Mouse (Mus musculus): ENCODE measurements around the gene Sctr.
A peak's percentile ranks its signal among the peaks of the same experiment; 100 is the strongest.

Sctr gene

GRCm38 (mm10) chr1:120030474-120030873, 23.8 kb downstream of the Sctr start:
- DNase-seq = no peak

- peak; percentile 89 for DNase-seq
These were observed 26.2 kb downstream of the Sctr start for GRCm38 (mm10) chr1:120032804-120033468.

GRCm38 (mm10) chr1:120033469-120033854, 26.8 kb downstream of the Sctr start:
- DNase-seq = no peak

GRCm38 (mm10) chr1:120034793-120035192, 28.1 kb downstream of the Sctr start:
- DNase-seq = no peak

GRCm38 (mm10) chr1:120035456-120036034, 28.9 kb downstream of the Sctr start:
- DNase-seq = no peak

- peak; percentile 54 for DNase-seq
These were observed 30.5 kb downstream of the Sctr start for GRCm38 (mm10) chr1:120037021-120037683.

- DNase-seq = no peak
These were observed 31.9 kb downstream of the Sctr start for GRCm38 (mm10) chr1:120038594-120038993.

GRCm38 (mm10) chr1:120042421-120042820, 35.7 kb downstream of the Sctr start:
- no peak for DNase-seq

GRCm38 (mm10) chr1:120044584-120044983, 37.9 kb downstream of the Sctr start:
- DNase-seq = no peak

- no peak for DNase-seq
These were observed 40.6 kb downstream of the Sctr start for GRCm38 (mm10) chr1:120047325-120047724.

- DNase-seq = no peak
These were observed 44.4 kb downstream of the Sctr start for GRCm38 (mm10) chr1:120051070-120051469.

GRCm38 (mm10) chr1:120054997-120055396, 48.3 kb downstream of the Sctr start:
- DNase-seq = peak; percentile 30

GRCm38 (mm10) chr1:120055475-120055874, 48.8 kb downstream of the Sctr start:
- DNase-seq = peak; percentile 49

- DNase-seq = no peak
These were observed 49.5 kb downstream of the Sctr start for GRCm38 (mm10) chr1:120056236-120056635.

GRCm38 (mm10) chr1:120057044-120057443, 50.4 kb downstream of the Sctr start:
- DNase-seq = peak; percentile 42

GRCm38 (mm10) chr1:120057674-120058430, 51.2 kb downstream of the Sctr start:
- peak; percentile 35 for DNase-seq

GRCm38 (mm10) chr1:120060687-120061086, 54.0 kb downstream of the Sctr start:
- no peak for DNase-seq

GRCm38 (mm10) chr1:120062231-120062630, 55.5 kb downstream of the Sctr start:
- no peak for DNase-seq

GRCm38 (mm10) chr1:120064036-120064682, 57.5 kb downstream of the Sctr start:
- DNase-seq = no peak

- DNase-seq = no peak
These were observed 59.5 kb downstream of the Sctr start for GRCm38 (mm10) chr1:120066159-120066558.

- DNase-seq = no peak
These were observed 59.9 kb downstream of the Sctr start for GRCm38 (mm10) chr1:120066625-120067024.

- DNase-seq = no peak
These were observed 62.4 kb downstream of the Sctr start for GRCm38 (mm10) chr1:120069120-120069519.

GRCm38 (mm10) chr1:120070168-120070567, 63.5 kb downstream of the Sctr start:
- DNase-seq = no peak
